Mouse (Mus musculus): ENCODE measurements around the gene Srm.

The Srm gene

GRCm38 (mm10) chr4:148601871-148602270, 10.6 kb downstream of the Srm start:
- no peak for DNase-seq (ENCODE audit: low read depth)

GRCm38 (mm10) chr4:148602357-148603120, 11.2 kb downstream of the Srm start, which contains the start of gene Masp2:
TSS of gene Masp2 (plus strand) at chr4:148602554.
- no peak for DNase-seq (ENCODE audit: low read depth)

- no peak for DNase-seq (ENCODE audit: low read depth)
Observed at GRCm38 (mm10) chr4:148603376-148604139, 12.3 kb downstream of the Srm start.

- no peak for DNase-seq (ENCODE audit: low read depth)
Observed at GRCm38 (mm10) chr4:148604141-148604540, 12.8 kb downstream of the Srm start.

GRCm38 (mm10) chr4:148604541-148605165, 13.3 kb downstream of the Srm start:
- peak; percentile 67 for DNase-seq (ENCODE audit: low read depth)

- peak; percentile 84 for DNase-seq (ENCODE audit: low read depth)
Observed at GRCm38 (mm10) chr4:148607758-148608157, 16.5 kb downstream of the Srm start.

- no peak for DNase-seq (ENCODE audit: low read depth)
Observed at GRCm38 (mm10) chr4:148609805-148610204, 18.5 kb downstream of the Srm start.

- no peak for DNase-seq (ENCODE audit: low read depth)
Observed at GRCm38 (mm10) chr4:148610631-148611364, 19.5 kb downstream of the Srm start.

GRCm38 (mm10) chr4:148612557-148612956, 21.3 kb downstream of the Srm start:
- DNase-seq (ENCODE audit: low read depth), result no peak

GRCm38 (mm10) chr4:148613738-148614137, 22.4 kb downstream of the Srm start:
- no peak for DNase-seq (ENCODE audit: low read depth)

GRCm38 (mm10) chr4:148619805-148620204, 28.5 kb downstream of the Srm start:
- DNase-seq (ENCODE audit: low read depth), result no peak

- DNase-seq (ENCODE audit: low read depth), result no peak
Observed at GRCm38 (mm10) chr4:148620718-148621117, 29.4 kb downstream of the Srm start.

GRCm38 (mm10) chr4:148622485-148622884, 31.2 kb downstream of the Srm start:
- no peak for DNase-seq (ENCODE audit: low read depth)

GRCm38 (mm10) chr4:148623609-148624008, 32.3 kb downstream of the Srm start:
- no peak for DNase-seq (ENCODE audit: low read depth)

GRCm38 (mm10) chr4:148625010-148625409, 33.7 kb downstream of the Srm start:
- no peak for DNase-seq (ENCODE audit: low read depth)

GRCm38 (mm10) chr4:148625756-148626622, 34.7 kb downstream of the Srm start:
- DNase-seq (ENCODE audit: low read depth), result peak; percentile 87

- DNase-seq (ENCODE audit: low read depth), result peak; percentile 96
Observed at GRCm38 (mm10) chr4:148626623-148627185, 35.4 kb downstream of the Srm start, which contains the start of gene Tardbp. TSS of gene Tardbp (minus strand) at chr4:148627019.

- DNase-seq (ENCODE audit: low read depth), result no peak
Observed at GRCm38 (mm10) chr4:148627246-148627645, 35.9 kb downstream of the Srm start.

GRCm38 (mm10) chr4:148632013-148632692, 40.9 kb downstream of the Srm start:
- DNase-seq (ENCODE audit: low read depth), result no peak
